Mouse (Mus musculus) thymus, adult 2 months (tissue): ENCODE results near the gene Gm20425.

Source experiments
- CTCF ChIP-seq: fragments of 200-500 bp; IDR thresholded peaks from 2 replicates; pipeline ENCODE4 v1.5.1; 2012; ENCODE audit warnings: mild to moderate bottlenecking, control low read depth, low read length, moderate library complexity, borderline replicate concordance; ENCODE audit not compliant: control insufficient read depth, poor library complexity, insufficient read depth; ENCODE audit errors: extremely low read depth
- POLR2A ChIP-seq: fragments of 200-500 bp; IDR thresholded peaks from 2 replicates; pipeline ENCODE4 v1.6.1; 2012; ENCODE audit warnings: mild to moderate bottlenecking, low read length, control low read depth, moderate library complexity; ENCODE audit not compliant: control insufficient read depth, poor library complexity, insufficient read depth; ENCODE audit errors: extremely low read depth

DNA sequence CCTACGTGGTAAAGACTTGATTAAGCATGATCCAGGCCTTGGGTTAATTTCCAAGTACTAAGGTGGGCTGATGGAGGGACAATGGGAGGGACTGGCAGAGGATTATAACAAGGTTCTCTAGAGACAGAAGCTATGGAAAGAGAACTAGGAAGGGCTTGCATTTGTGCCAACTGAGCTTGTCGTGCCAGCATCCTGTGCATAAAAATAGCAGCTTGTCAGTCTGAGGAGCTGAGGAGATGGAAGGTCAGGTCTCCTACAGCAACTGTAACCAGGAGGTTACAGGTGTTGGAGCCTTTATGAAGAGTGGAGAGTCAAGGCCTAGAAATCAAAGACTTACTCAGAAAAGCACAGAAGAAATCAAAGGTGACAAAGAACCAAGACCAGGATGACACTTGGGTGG lies 16.5 kb downstream of the Gm20425 start:
- TF ChIP-seq CTCF (no peak), POLR2A (no peak)
